Mouse (Mus musculus): ENCODE measurements at regions not wholly inside any gene's neighbourhood (a gene's known extent, or its start where the extent isn't known, plus 50 kb on each side); places are given as distances from the start of the nearest gene placed in this dataset.

DNA sequence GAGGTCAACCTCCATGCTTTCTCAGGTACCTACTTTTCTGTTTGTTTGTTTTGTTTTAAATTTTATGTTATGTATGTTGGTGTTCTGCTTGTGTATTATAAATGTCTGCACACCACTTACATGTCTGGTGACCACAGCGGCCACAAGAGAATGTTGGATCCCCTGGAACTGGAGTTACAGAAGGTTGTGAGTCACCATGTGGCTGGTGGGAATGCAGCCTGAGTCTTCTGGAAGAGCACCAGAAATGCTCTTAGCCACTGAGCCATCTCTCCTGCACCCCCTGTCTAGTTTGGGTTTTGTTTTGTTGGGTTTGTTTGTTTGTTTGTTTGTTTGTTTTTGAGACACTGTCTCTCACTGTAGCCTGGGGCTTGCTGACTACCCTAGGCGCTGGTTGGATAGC, 52.6 kb upstream of the Tln2 start:
- TF ChIP-seq CTCF (IDR thresholded peaks at IDR 0.05; ENCODE audit: borderline replicate concordance, extremely low read depth, insufficient read depth, insufficient read length) (no peak), POLR2A (IDR thresholded peaks at IDR 0.05; ENCODE audit: borderline replicate concordance, extremely low read depth, insufficient read depth, insufficient read length, poor library complexity, severe bottlenecking) (no peak)
